Mouse (Mus musculus): ENCODE results near the gene Pgd.

The Pgd gene

DNA sequence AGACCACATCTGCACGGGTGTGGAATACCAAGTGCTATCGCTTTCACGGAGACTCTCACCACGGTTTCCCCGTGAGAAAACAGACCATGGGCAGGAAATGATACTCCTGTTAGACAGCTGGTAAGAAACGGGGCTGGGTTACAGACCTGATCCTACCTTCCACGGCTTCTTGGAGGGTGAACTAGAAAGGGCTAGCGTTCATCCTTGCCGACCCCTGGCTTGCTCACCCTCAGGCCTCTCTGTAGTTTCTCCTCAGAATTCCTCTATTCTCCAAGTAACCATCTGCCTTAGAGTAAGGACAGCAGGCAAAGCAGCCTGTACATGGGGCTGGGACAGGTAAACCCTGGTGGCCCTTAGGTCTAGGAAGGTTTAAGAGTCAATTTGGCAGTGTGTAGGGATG lies 17.4 kb downstream of the Pgd start:
- TF ChIP-seq GATA4 (IDR thresholded peaks at IDR 0.05; ENCODE audit: insufficient replicate concordance, low read length), result no peak

DNA sequence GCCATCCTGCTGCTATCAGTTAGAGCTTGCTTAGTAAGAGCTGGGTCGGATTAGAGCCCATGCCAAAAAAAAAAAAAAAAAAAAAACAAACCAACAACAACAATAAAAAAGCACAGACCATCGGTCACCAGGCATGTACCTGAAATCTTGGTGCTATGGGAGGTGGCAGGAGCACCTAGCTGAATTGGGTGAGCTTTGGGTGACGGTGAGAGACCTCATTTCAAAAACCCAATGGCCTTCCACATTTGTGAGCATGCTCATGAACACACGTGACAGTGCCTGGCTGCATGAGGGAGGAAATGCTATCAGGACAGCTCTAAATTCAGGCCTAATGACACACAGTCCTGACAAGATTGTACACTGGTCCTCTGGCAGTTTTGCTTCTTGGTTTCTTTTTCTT lies 18.5 kb downstream of the Pgd start:
- TF ChIP-seq GATA4 (IDR thresholded peaks at IDR 0.05; ENCODE audit: insufficient replicate concordance, low read length), result no peak

DNA sequence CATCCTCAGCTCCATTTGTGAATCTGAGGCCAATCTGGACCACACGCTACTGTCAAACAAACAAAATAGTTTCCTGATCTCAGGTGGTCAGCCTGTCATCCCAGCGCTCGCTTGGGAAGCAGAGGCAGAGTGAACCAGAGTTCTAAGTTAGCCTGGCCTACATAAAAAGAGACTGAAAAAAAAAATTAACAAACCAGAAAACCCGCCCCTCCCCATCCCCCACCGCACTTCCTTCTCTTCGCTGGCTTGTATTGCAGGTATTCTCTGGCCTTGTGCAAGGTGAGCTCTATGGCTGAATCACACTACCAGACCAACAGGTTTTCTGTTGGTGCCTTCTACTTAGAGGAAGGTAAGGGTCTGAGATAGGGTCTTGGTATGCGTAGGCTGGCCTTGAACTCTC lies 19.0 kb downstream of the Pgd start:
- TF ChIP-seq GATA4 (IDR thresholded peaks at IDR 0.05; ENCODE audit: insufficient replicate concordance, low read length), result no peak

DNA sequence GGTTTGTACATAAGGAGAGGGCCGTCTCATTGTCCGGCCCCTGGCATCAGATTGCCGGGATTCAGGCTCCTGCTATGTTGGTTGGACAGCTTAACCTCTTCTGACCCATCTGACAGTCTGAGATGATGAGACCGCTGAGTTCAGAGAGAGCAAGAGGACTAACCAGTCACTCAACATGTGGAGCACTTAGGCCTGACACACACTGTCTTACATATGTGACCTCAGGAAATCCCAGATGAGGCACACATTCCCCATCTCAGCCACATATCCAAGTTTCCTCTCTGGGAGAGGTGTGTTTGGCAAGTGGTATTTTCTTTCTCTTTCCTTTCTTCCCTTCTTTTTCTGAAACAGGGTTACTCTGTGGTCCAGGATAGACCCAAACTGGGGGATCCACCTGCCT lies 21.4 kb downstream of the Pgd start:
- TF ChIP-seq GATA4 (IDR thresholded peaks at IDR 0.05; ENCODE audit: insufficient replicate concordance, low read length), result no peak

DNA sequence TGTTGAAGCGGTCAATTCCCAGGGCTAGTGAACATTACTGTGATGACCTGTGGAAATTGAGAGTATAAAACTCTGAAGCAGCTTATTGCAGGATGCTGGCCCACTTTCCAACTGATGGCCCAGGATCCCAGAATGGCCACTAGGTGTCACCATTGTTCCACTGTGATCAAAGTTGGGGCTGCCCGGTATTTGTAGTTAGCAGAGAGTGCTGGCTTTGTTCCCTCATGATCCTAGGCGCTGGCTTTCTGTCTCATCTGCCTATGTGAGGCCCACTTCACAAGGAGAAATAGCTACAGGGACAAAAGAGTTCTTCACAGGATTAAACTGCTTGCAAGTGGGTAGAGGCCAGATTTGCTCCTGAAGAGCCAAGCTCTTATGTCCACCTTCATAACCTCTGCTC lies 22.1 kb downstream of the Pgd start:
- TF ChIP-seq GATA4 (IDR thresholded peaks at IDR 0.05; ENCODE audit: insufficient replicate concordance, low read length), result no peak

GRCm38 (mm10) chr4:149143594-149143993 lies 23.0 kb downstream of the Pgd start:
- no peak for TF ChIP-seq GATA4 (IDR thresholded peaks at IDR 0.05; ENCODE audit: insufficient replicate concordance, low read length)

GRCm38 (mm10) chr4:149138515-149138914 lies 28.1 kb downstream of the Pgd start:
- TF ChIP-seq GATA4 (IDR thresholded peaks at IDR 0.05; ENCODE audit: insufficient replicate concordance, low read length), result no peak

DNA sequence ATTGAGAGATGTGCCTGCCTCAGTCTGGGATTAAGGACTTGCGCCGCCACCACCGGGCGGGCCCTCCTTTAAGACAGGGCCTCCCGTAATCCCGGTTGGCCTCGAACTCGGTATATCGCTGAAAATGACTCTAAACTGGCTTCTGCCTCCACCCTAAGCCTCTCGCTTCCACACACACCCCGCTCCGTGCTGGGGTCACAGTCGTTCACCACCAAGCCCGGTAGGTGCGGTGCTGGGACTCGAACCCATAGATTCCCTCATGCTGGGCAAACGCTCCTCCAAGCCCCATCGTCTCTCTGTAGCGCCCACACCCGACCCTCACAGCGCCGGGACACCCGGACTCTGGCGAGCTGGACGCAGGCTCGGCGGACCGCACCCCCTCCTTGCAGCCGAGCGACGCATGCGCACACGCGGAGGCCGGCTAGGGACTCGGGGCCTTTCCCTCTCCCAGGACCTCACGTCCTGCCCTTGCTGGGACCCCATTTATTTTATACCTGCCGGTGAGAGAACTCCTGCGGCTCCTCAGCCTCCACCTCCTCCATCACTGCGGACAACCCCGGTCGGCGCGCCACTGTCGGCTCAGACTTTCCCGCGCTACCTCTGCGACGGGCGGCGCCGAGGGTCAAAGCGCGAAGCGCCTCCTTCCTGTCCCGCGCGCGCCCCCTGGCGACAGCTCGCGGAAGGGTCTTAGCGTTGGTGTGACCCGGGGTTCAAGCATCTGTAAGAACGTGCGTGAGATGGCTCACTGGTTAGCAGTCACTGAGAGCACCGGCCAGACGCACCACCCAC lies 29.4 kb downstream of the Pgd start, which contains the start of gene Cenps:
Gene Cenps (minus strand): TSS at position 648 of the 789 bp plus-strand sequence.
- TF ChIP-seq GATA4 (IDR thresholded peaks at IDR 0.05; ENCODE audit: insufficient replicate concordance, low read length), result no peak

GRCm38 (mm10) chr4:149136116-149136850 lies 30.3 kb downstream of the Pgd start:
- no peak for TF ChIP-seq GATA4 (IDR thresholded peaks at IDR 0.05; ENCODE audit: insufficient replicate concordance, low read length)

- no peak for TF ChIP-seq GATA4 (IDR thresholded peaks at IDR 0.05; ENCODE audit: insufficient replicate concordance, low read length)
Observed at GRCm38 (mm10) chr4:149133395-149133794, 33.2 kb downstream of the Pgd start.

GRCm38 (mm10) chr4:149131789-149132565 lies 34.6 kb downstream of the Pgd start:
- TF ChIP-seq GATA4 (IDR thresholded peaks at IDR 0.05; ENCODE audit: insufficient replicate concordance, low read length), result no peak

DNA sequence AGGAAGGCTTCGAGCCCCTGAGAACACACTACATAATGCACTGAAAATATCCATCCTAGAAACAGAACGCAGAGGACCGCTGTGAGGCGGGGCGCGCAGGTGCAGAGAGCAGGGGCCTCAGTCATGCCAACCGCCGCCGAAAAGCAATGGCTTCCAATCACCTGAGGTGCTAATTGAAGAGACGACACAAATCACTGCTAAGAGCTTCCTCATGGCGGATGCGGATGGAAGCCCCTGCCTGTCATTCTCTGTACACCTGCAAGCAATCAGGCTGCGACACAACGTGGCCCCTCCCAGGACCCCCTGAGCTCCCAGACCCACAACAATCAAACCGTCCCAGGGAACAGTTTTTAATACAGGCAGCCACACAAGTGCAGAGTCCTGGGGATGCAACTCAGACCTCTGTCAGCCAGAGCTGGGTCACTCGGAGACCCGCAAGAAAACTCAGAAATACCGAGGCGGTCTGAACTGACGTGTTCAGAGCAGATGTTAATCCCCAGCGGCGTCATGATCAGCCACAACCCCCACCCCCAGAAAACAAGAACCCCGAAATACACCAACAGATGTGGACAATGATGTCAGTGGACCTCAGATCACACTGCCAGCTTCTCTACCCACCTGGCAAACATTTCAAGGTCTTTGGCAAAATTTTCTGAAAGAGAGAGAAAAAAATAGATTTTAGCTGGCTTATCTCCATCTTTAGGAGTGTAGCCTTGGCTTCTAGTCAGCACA lies 35.4 kb downstream of the Pgd start:
- no peak for TF ChIP-seq GATA4 (IDR thresholded peaks at IDR 0.05; ENCODE audit: insufficient replicate concordance, low read length)

- TF ChIP-seq GATA4 (IDR thresholded peaks at IDR 0.05; ENCODE audit: insufficient replicate concordance, low read length), result no peak
Observed at GRCm38 (mm10) chr4:149128467-149128866, 38.1 kb downstream of the Pgd start.

DNA sequence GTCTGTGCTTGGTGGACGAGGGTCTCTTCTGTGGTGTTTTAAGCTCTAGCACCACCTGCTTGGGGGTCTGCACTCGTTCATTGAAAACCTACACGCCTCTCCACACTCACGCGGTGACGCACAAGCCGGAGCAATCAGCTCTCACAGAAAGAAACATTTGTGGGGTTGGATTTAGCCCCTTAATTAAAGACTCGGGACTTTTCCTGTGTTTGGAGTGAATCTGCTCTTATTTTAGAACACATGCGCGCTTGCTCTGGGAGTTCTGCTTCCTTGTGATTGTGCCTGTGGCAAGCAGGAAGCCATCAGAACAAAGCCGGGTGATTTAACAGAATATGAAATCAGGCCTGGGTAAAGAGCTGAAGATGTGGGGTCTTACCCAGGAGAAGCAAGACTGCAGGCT lies 39.9 kb downstream of the Pgd start, which contains the start of gene Cort:
Gene Cort (minus strand): TSS at position 101 of the 400 bp plus-strand sequence.
- TF ChIP-seq GATA4 (IDR thresholded peaks at IDR 0.05; ENCODE audit: insufficient replicate concordance, low read length), result no peak

- TF ChIP-seq GATA4 (IDR thresholded peaks at IDR 0.05; ENCODE audit: insufficient replicate concordance, low read length), result no peak
Observed at GRCm38 (mm10) chr4:149126115-149126509, 40.5 kb downstream of the Pgd start.
